Mouse (Mus musculus) adrenal gland, postnatal 14 days (tissue): ENCODE results near the gene Asb3. TPM values are rescaled to one million over a fixed set of nuclear protein-coding genes. Genes with fewer than 3 reads are reported as not detected.
A peak's percentile ranks its signal among the peaks of the same experiment; 100 is the strongest.

Experiments used
- DNase-seq: peaks from one replicate; pipeline ENCODE4 v3.0.0; 2021; ENCODE audit warnings: mixed read lengths
- long read RNA-seq, 2 experiments: library from polyadenylated mRNA; stranded (forward); transcript quantifications; one replicate each; pipeline ENCODE4 v2.0.0; 2021
- total RNA-seq: library from RNA; stranded (reverse); gene quantifications from 2 replicates; pipeline ENCODE4 v1.2.3, GENCODE M21; 2021

Gene Asb3
- 11.5 and 13.3 TPM in 2 replicates for total RNA-seq
- long read RNA-seq, experiment 1, transcript Asb3-201 (10 exons, 3,228 nt), result major isoform, 26 of 39 reads
- long read RNA-seq, experiment 1, partial matches to known transcripts, result 1 of 39 reads
- long read RNA-seq, experiment 1, other reads (novel, unspliced or antisense), result 10 of 39 reads
- long read RNA-seq, experiment 2, transcript Asb3-201 (10 exons, 3,228 nt), result major isoform, 12 of 13 reads
- long read RNA-seq, experiment 2, partial matches to known transcripts, result 0 of 13 reads
- long read RNA-seq, experiment 2, other reads (novel, unspliced or antisense), result 1 of 13 reads

DNA sequence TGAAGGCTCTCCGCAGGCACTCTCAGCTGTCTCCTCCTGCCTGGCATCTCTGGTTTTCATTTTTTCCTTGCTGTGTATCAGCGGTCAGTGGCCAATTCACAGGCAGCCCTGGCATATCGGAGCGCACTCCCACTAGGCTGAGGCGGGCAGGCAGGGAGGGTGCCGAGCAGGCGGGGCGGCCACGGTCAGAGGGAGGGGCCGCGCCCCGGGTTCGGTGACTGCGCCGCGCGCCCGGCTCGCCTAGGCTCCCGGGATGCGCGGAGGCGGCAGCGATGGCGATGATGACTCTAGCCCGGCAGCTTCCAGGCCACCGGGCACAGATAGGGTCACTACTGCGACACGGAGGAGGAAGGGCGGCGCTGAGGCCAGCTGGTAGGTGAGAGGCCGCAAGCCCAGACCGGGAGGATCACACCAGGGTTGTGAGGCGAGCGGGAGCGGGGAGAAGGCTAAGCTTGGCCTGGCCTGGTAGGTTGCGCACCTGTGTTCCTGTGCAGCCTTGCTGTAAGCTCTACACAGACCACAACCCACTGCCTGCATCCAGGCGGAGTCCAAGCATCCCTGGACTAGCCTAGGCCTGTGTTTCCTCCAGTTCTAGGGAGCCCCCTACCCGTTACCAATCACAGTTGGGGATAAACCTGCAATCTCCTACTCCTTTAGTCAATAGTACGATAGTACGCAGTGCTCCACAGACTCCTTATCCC is at the start of gene Asb3, which contains the start of gene Gpr75:
Gene Asb3, plus strand, starts transcription at position 246 of the 701 bp plus-strand sequence.
Gene Gpr75, plus strand, starts transcription at position 188 of the 701 bp plus-strand sequence.
- peak; percentile 87 for DNase-seq

DNA sequence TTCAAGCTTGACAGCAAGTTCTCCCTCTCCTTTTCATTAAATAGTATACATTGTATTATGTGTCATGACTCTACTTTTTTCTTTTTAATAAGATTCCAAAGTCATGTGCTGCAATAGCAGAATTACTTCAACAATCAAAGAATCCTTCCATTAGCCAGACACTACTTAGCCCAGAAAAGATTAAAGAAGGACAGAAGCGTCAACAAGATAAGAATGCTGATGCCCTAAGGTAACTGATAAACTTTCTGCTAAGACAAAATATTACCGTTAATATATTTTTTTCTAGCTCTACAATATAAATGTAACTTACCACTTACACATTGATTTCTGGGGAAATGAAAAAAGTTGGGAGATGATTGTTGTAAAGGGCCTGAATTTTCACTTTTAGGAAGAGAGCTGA is 46.4 kb upstream of the Asb3 start:
- DNase-seq, result no peak

DNA sequence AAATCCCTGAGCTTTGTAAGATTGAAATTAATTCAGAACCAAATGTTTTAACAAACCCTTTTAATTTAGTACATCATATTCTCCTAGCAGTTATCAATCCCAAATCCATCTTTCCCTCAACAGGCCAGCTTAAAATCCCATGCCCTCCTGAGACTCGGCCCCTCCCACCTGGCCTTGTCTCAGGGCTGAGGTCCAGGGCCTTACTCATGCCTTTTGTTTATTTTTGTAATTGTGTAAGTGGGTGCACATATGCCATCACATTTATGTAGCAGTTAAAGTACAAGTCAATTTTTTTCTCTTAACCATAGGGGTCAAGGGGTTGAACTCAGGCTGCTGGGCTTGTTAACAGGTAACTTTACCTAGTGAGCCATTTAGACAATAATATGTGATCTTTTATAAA is 40.9 kb upstream of the Asb3 start:
- peak; percentile 23 for DNase-seq

DNA sequence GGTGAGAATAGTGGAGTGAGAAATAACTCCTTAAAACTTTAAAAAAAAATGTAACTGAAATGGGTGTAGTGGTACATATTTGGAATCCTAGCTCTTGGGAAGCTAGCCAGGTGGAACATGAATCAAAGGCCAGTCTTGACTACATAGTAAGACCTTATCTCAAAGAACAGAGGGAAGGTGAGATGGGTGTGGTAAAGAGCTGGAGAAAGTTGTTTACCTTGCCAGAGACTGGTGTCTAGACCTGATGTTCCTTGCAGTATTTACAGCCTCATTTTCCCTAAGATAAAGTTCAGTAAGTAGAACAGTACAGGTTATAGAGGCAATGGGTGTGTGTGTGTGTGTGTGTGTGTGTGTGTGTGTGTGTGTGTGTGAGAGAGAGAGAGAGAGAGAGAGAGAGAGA is 12.8 kb upstream of the Asb3 start:
- DNase-seq, result no peak

DNA sequence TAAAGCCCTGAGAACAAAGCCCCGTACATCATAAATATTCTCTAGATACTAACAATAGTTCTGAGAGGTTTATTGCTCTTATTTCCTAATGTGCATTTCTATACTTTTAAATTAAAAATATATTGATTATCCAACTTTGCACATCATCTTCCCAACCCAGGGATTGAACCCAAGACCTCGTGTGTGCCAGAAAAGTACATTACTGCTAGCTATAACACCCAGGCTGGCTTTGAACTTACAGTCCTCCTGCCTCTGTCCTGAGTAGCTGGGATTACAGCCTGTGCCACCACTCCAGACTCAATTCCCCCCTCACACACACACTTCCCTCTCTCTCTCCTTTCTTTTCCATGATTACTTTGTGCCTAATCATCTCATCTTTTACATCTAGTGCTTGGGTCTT is 2.9 kb downstream of the Asb3 start:
- DNase-seq, result no peak

DNA sequence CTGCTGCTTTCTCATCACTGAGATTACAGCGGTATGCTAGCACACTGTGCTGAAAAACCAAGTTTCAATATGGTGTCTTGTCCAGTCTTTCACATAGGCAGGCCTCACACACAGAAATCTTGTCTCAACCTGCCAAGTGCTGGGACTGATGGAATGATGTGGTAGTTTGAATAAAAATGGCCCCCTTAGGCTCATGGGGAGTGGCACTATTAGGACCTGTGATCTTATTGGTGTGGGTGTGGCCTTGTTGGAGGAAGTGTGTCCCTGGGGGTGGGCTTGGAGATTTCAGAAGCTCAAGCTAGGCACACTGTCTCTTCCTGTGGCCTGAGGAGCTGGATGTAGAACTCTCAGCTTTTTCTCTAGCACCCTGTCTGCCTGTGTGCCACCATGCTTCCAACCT is 11.0 kb downstream of the Asb3 start:
- no peak for DNase-seq

DNA sequence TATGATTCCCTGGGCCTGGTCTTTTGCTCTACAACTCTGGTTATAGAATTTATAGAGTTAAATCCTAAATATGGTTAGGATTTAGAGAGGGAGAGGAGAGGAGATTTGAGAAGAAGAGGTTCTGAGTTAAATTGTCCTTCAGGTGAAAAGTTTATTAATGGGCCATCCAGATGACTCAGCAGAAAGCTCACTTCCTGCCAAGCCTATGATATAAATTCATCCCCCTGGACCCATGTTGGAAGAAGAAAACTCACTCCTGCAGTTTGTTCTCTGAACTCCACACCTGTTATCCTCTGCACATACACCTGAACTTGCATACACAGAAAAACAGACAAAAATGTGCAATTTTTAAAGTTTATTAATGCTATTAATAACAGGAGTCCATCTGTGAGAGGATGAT is 14.1 kb downstream of the Asb3 start:
- no peak for DNase-seq

DNA sequence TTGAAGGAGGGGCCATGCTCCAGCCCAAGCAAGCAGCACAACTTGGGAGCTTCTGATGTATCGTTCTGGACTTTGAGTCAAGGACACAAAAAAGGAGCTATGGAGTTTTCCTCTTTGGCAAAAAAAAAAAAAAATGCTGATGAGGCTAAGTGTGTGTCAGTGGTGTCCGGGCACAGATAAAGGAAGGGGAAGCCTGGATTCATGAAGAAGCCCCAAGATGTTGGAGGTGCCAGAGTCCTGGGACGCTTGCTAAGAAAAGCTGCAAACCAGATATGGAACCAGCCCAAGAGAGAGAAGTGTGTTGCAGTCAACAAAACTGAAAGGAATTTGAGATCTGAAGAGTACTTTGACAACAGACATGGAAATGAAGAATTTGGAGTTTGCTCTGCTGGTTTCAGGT is 27.1 kb downstream of the Asb3 start:
- DNase-seq, result no peak

DNA sequence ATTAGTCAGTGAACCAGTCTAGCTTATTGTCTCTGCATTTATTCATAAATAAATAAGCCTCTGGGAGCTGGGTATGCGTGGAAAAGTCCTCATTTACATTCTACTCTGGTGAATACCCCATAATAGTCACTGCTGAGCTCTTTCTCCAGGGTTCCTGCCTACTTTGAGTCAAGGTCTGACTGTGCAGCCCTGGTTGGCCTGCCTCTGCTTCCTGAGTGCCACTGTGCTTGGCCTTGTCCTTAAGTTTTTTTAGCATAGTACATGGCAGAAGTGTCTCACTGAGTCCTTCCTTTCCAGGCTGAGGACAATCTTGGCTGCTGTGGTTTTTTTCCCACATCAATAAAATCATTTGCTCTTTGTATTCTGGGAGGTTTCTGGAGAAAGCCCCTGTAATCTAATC is 35.4 kb downstream of the Asb3 start:
- peak; percentile 11 for DNase-seq

DNA sequence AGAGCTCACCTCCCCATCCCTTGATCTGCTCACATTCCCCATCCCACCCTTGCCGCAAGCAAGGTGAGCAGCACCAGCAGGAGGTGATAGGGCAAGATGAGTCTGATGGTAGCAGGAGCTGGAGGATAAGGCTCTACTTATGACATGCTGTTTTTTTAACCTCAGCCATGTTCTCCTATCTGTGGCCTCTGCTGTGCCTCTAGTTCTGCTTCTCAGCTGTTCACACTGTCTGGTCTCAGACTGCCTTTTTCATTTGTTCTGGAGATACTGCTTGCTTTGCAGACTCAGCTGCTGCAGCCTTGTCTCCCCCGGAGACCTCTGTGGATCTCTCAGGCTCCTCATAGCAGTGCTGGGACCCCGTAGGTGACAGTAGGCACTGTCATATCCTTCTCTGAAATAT is 38.1 kb downstream of the Asb3 start:
- DNase-seq, result no peak

DNA sequence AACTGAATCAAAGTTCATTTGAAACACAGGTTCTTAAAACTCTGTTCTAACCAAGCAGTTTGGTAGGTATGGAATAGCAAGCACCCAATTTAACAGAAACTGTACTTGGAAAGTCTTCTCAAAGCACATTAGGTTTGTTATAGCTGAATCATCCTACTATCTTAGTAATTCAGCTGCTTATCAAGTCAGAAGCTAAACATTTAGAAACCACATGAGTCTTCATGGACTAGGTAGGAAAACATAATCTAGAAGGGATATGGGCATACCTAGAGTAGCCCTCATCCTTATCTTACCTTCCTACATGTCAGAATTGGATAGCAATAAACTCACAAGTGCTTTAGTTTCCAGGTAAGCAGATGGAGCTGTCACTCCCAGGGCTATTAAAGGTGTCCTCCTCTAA is 42.9 kb downstream of the Asb3 start:
- DNase-seq, result no peak

DNA sequence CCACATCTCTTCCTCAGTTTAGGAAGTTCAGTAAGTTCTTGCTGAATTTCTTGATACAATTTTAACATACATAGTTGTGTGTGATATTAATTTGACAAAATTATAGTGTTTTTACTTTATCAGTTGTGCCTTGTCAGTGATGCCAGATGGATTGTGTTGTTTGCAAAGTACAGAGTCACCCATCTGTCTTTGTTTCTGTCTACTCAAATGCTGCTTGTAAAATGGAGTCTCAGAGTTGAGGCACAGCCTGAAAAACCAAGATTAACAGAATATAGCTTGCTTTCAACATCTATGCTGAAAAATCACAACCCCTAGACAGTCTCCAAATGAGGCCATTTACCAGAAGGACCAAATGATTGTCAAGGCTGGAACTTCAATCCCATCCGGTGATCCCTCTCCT is 43.3 kb downstream of the Asb3 start:
- DNase-seq, result no peak

DNA sequence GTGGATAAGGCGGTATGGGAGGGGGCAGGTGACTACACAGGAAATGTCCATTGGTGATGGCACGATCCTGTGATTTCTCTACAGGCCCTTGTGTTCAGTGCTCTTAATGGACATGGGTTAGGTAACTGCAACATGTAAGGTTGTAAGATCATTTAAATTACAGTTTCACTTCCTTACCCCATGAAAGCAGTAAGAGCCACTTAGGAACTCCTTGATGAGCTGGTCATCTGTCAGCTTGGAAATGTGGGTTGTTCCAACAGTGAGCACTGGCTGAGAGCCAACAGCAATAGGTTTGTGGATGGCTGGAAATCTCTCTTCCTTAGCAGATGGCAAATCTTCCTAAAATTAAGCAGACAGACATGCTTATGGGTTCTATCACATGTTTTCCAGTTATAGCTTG is 58.3 kb downstream of the Asb3 start:
- DNase-seq, result no peak

DNA sequence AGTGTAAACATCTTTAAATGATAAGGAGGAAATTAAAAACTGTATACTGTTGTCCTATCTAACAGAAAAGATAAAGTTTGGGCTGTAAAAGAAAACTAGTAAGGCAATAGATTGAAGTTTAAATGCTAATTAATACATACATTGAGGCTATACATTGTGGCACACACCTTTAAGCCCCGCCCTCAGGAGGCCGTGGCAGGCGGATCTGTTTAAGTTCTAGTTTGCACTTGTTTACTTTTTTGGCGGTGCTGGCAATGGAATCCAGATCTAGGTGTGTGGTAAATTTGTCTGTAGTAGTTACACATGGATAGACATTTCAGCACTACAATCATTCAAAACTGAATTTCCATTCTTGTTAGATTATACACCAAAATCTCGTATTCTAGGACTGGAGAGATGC is 67.6 kb downstream of the Asb3 start:
- DNase-seq, result no peak

DNA sequence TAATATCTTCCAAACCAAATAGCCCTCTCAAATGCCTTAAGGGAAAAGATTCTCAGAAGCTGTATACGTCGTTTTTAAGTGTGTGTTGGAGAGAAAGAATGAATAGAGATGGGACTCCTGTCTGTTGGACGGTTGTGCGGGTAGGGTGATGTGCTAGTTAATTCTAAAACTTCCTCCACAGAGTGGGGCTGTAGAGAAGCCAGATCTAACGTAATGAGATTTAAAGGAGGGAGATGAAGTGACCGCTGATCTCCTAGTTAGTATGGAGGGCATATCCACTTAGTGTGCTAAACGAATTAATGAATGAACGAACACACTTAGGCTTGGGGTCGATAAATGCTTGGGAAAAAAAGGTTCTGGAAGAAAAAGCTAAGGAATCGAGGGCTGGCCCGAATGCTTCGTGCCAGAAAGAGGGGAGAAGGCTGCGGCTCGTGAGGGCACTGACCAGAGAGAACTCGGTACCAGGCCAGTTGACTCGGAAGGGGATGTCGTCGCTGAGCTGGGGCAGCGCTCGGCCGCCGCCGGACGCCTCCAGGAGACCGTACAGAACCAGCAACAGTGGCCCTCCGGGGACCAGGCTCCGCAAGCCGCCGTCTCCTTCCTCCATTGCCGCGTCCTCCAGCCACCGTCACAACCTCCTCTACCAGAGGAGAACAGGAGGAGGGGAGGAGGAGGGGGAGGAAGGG is 68.4 kb downstream of the Asb3 start:
- DNase-seq, result peak; percentile 64

DNA sequence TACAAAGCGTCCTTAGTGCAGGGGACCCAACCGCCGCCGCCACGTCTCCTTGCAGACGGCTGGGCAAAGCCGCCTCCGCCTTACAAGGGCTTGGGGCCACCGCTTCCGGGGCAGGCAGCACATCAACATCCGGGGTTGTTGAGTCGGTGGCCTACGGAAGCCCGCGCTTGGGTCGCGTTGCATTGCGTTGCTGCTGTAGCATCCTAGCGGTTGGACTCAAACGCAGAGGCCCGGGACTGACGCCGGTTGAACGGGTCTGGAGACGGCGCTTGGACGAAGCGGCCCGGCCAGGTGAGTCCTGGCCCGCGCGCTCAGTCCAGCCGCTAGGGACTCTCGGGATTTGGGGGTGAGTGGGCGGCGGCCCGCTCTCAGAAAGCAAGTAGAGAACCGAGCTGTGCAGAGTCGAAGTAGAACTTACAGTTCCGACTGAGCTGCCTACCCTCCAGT is 69.1 kb downstream of the Asb3 start, which contains the start of gene Erlec1:
Gene Erlec1, minus strand, starts transcription at position 57 of the 447 bp plus-strand sequence.
- DNase-seq, result peak; percentile 94

DNA sequence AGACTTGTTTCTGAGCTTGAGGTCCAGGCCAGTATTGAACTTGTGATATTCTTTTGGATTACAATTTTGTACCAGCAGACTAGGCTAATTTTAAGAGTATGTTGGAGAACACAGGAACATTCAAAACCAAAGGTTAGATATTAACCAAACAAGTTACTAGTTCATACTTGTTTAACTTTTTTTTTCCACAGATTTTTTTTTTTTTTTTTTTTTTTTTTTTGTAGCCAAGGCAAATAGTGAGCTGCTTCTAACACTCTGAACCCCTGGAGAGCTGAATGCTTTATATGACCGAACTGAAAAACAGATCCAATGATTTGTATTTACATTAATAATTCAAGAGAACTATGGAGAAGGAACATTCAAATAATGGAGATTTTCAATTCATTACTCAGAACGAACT is 100.0 kb downstream of the Asb3 start:
- no peak for DNase-seq

DNA sequence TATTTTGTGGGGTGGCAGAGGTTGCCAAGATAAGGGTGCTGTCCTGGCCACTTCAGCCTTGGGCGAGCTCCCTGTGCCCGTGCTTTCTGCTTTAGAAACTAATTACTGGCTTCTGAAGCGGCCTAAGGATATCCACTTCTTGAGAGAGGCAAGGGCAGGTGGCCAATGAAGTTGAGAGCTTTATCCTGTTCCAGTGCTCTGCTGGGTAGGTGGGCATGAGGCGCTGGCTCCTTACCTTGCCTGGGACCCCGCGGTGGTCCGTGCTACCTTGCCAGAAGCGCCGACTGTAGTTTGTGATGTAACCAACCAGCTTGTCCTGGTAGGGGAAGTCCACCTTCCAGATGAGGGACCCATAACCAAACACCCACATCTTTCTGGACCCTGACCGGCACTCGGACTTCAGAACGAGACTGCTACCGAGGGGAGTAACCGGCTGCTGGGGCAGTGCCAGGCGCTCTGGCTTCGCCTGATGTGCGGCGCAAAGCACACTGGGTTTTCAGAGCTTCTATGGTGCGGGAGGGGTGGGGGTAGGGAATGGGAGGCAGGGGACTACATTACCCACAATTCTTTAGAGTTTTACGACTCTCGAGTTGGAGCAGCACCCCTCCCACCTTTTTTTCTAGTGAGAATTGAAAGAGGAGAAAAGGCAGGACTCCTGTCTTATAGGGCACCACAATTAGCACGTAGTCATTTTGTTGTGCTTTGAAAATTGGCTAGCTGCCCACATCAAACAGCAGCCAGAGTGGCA is 100.8 kb downstream of the Asb3 start, which contains the start of gene Chac2:
Gene Chac2, minus strand, starts transcription at position 474 of the 748 bp plus-strand sequence.
- peak; percentile 95 for DNase-seq

DNA sequence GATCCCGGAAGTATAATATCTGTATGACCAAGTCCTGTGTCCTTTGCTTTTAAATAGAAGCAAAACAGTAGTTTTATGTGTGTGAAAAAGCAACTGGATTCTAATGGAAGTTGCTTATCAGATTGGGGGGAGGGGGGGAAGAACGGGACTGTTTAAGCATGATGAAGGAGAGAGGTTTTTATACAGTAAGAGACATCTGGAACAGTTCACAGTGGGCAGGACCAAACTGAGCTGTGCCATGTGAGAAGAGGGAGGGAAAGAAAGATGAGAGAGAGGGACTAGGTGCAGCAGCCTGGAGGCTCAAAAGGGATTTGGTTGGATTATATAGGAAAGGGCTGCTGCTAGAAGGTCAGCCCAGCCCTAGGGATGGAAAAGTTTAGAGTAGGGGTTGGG is 101.4 kb downstream of the Asb3 start:
- no peak for DNase-seq

DNA sequence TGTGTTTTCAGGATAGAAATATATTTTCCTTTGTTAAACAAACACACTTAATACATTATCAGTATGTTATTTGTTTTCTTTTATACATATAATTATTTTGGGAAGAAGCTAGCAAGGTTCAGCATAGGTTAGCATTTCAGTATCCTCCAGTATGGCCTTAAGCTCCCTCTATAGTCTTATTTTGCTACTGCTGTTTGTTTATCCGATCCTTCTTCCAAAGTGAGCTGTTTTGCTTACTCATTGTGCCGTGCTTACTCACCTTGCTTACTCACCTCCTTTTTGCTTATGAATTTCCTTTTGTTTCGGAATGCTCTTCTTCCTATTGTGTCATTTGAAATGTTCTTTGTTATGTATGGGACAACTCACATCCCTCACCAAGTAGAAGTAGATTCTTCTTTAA is 111.5 kb downstream of the Asb3 start:
- DNase-seq, result no peak

DNA sequence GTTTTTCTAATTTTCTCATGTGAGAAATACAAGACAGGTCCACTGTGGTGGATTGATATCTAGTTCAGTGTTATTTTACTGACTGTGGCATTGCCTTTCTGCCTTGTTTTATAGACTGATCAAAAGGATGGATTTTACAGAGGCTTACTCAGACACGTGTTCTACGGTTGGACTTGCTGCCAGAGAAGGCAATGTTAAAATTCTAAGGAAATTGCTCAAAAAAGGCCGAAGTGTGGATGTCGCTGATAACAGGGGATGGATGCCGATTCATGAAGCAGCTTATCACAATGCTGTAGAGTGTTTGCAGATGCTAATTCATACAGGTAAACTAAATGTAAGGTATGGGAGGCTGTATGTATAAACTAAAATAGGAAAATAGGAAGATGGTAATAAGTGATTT is 113.0 kb downstream of the Asb3 start:
- no peak for DNase-seq

DNA sequence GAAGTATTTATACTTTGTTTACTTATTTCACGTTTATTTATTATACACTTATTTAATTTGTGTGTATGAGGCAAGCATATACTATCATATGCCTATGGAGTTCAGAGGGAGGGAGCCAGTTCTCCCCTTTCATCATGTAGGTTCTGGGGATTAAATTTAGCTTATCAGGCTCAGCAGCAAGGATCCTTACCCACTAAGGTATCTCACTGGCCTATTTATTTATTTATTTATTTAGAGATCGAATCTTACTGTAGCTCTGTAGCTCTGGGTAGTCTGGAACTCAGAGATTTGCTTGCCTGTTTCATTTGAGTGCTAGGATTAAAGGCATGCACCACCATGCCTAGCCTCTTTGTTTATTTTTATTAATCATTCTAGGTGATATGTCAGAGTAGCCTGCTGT is 113.5 kb downstream of the Asb3 start:
- no peak for DNase-seq
